Mouse (Mus musculus) ES-E14 (cell line): ENCODE measurements around the gene Abcg1.

Source experiments
- HCFC1 ChIP-seq: IDR thresholded peaks from 2 replicates; pipeline ENCODE4 v1.6.1; 2012; ENCODE audit warnings: low read length, inconsistent platforms, borderline replicate concordance; ENCODE audit not compliant: insufficient read depth
- MAFK ChIP-seq: IDR thresholded peaks from 2 replicates; pipeline ENCODE4 v1.6.1; 2014; ENCODE audit warnings: mild to moderate bottlenecking, low read depth, low read length, inconsistent platforms; ENCODE audit not compliant: insufficient read depth
- ZC3H11A ChIP-seq: IDR thresholded peaks from 2 replicates; pipeline ENCODE4 v1.6.1; 2012; ENCODE audit warnings: low read depth, mild to moderate bottlenecking, inconsistent platforms, low read length, borderline replicate concordance

GRCm38 (mm10) chr17:31024125-31024781 lies 33.2 kb upstream of the Abcg1 start:
- TF ChIP-seq ZC3H11A (no peak), MAFK (no peak), HCFC1 (no peak)
